Mouse (Mus musculus) midbrain, embryonic 16.5 days (tissue): ENCODE data around the gene Dysf. TPM values are rescaled to one million over a fixed set of nuclear protein-coding genes. Genes with fewer than 3 reads are reported as not detected.
A peak's percentile ranks its signal among the peaks of the same experiment; 100 is the strongest.

ENCODE experiments used
- ATAC-seq: fragments of 200-750 bp; cut with Nextera tagmentation; 2 replicates; pipeline ENCODE4 v1.8.0; 2017; ENCODE audit warnings: moderate TSS enrichment
- H3K27ac ChIP-seq: fragments of 300-500 bp; sonication (generic); 2 replicates; pipeline ENCODE4 v1.5.1; 2014; ENCODE audit warnings: mild to moderate bottlenecking, low read length, mixed read lengths
- H3K27me3 ChIP-seq: fragments of 300-500 bp; sonication (generic); 2 replicates; pipeline ENCODE4 v1.6.1; 2014; ENCODE audit warnings: low read depth, low read length, mixed read lengths; ENCODE audit not compliant: control insufficient read depth, insufficient read depth
- H3K36me3 ChIP-seq: fragments of 300-500 bp; sonication (generic); 2 replicates; pipeline ENCODE4 v1.6.1; 2014; ENCODE audit warnings: mild to moderate bottlenecking, low read length, moderate library complexity, mixed read lengths; ENCODE audit not compliant: control insufficient read depth, insufficient read depth
- H3K4me1 ChIP-seq: fragments of 300-500 bp; sonication (generic); 2 replicates; pipeline ENCODE4 v1.6.1; 2014; ENCODE audit warnings: mild to moderate bottlenecking, low read length, mixed read lengths; ENCODE audit not compliant: control insufficient read depth, insufficient read depth
- H3K4me2 ChIP-seq: fragments of 300-500 bp; sonication (generic); 2 replicates; pipeline ENCODE4 v1.6.1; 2014; ENCODE audit warnings: mild to moderate bottlenecking, low read length, mixed read lengths
- H3K4me3 ChIP-seq: fragments of 300-500 bp; sonication (generic); 2 replicates; pipeline ENCODE4 v1.5.1; 2014; ENCODE audit warnings: low read depth, mild to moderate bottlenecking, low read length, moderate library complexity, mixed read lengths
- H3K9ac ChIP-seq: fragments of 300-500 bp; sonication (generic); 2 replicates; pipeline ENCODE4 v1.6.1; 2014; ENCODE audit warnings: low read depth, low read length, mixed read lengths
- H3K9me3 ChIP-seq: fragments of 300-500 bp; sonication (generic); replicated peaks from 2 replicates; pipeline ENCODE4 v1.6.1; 2014; ENCODE audit warnings: mild to moderate bottlenecking, low read length, mixed read lengths; ENCODE audit not compliant: control insufficient read depth, poor library complexity, severe bottlenecking
- WGBS: fragments of 180-500 bp; shearing (Covaris S2); extraction: QIAGEN DNeasy Blood & Tissue Kit; methylation state at CpG from one replicate; pipeline ENCODE4 v1.1.7; 2014; 5-methylcytosine and 5-hydroxymethylcytosine counted together
- polyA plus RNA-seq: library from polyadenylated mRNA; unstranded; fragments of >200 nt; fragmentation: Nextera tagmentation; extraction: Ambion mirVana; gene quantifications from 2 replicates; pipeline ENCODE4 v1.2.1, GENCODE M21; 2015

Gene Dysf
- polyA plus RNA-seq, 1 experiment from 2014 or later: 2.3 TPM

DNA sequence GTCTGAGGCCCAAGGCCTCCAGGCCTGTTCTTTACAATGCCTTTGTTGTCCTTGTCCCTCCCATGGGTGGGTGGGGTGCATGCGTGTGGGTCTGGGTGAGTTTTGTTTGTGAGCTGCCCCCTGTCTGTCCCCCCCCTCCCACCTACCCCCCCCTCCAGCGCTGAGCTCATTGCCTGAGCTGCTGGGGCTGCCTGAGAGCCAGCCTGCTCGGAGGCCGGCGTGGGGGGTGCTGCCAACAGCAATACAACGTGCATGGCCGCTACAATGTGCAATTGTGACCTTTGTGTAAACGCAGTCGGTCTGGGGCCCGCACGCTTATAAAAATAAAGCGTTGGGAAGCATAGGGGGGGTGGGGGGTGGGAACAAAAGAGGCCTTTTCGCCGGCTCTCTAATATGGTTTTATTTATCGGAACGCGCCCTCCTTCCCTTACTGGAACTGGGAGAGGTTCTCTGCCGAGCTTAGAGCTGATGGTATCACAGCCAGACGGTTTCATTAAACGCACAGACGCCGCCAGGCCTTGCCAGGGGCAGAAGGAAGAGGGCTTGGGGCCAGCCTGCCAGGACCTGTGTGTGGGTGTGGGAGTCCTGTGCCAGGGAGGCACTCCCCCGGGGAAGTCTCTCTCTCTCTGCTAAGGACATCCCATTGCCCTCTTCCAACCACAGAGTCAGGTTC lies 126.5 kb downstream of the Dysf start:
- Histone ChIP-seq H3K4me1 (peaks cover 2% of the 10 kb centered on the region; the same call in 1 of the 2 replicates), H3K27me3 (no peaks in the 10 kb centered on the region), H3K4me2 (no peak overlapping the region), H3K9ac (peak overlapping the region; percentile 42; the same call in 1 of the 2 replicates), H3K9me3 (no peaks in the 10 kb centered on the region), H3K27ac (no peak overlapping the region), H3K4me3 (no peak overlapping the region), H3K36me3 (no peaks in the 10 kb centered on the region)
- WGBS: 33% methylated on average over 22 of the region's 23 CpGs
- ATAC-seq: peak; percentile 68

DNA sequence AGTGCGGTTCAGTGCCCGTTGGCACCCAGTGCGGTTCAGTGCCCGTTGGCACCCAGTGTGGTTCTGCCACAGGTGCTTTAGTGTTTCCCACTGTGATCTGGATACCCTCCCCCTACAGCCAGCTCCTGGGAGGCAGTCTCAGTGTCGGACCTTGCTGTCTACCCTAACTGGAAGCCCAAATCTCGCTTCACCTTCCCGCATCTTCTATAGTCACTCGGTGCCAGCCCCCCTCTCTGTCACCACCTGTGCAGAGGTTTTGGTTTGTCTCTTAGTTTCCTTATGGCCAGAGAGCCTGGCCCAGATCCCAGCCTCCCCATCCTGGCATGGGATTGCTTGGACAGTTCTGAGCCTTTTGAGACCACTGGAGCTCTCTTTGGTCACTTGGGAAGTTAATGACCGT lies 127.3 kb downstream of the Dysf start:
- Histone ChIP-seq H3K4me3 (no peak overlapping the region), H3K9ac (no peak overlapping the region), H3K36me3 (no peaks in the 10 kb centered on the region), H3K27ac (no peak overlapping the region), H3K4me1 (peaks cover 2% of the 10 kb centered on the region; the same call in 1 of the 2 replicates), H3K4me2 (no peak overlapping the region), H3K27me3 (no peaks in the 10 kb centered on the region), H3K9me3 (no peaks in the 10 kb centered on the region)
- ATAC-seq: no peak
- 94% methylated on average over 9 of the region's 9 CpGs for WGBS

DNA sequence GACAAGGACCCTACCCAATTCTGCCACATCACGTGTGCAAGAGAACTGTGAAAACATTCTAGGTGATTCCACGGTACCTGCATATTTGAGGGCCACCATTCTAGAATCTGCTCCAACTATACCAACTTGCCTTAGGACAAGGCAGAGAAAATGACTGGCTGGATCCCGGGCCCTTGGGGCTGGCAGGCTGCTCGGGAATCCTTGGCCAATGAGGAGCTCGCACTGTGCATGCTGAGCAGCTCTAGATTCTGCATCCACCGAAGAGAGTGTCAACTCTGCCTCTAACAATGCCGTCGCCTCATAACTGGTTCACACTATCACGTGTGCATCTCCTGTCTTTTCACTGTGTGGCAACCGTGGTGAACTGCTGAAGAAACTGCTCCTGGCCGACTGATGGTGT lies 128.0 kb downstream of the Dysf start:
- H3K4me2 ChIP-seq: no peak overlapping the region
- no peak overlapping the region for H3K27ac ChIP-seq
- no peak overlapping the region for H3K9ac ChIP-seq
- 89% methylated on average over 11 of the region's 11 CpGs for WGBS
- H3K36me3 ChIP-seq: no peaks in the 10 kb centered on the region
- no peak overlapping the region for H3K4me3 ChIP-seq
- no peaks in the 10 kb centered on the region for H3K27me3 ChIP-seq
- H3K4me1 ChIP-seq: peaks cover 2% of the 10 kb centered on the region; the same call in 1 of the 2 replicates
- no peaks in the 10 kb centered on the region for H3K9me3 ChIP-seq
- ATAC-seq: no peak

DNA sequence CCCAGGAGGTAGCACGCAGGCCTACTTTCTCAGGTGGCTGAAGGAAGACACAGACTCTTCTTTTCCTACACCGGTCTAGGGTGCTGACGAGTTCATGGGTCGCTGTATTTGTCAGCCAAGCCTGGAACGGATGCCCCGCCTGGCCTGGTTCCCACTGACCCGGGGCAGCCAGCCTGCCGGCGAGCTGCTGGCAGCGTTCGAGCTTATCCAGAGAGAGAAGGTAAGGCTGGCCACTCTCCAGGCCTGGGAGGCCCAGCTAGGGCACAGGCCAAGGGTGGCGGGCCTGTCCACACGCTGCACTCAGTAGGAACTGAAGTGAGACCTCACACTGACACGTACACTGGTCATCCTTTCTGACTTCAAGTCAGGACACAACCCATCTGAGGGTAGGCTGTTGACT lies 131.5 kb downstream of the Dysf start:
- H3K9me3 ChIP-seq: no peaks in the 10 kb centered on the region
- 84% methylated on average over 14 of the region's 14 CpGs for WGBS
- no peaks in the 10 kb centered on the region for H3K36me3 ChIP-seq
- no peak overlapping the region for H3K4me3 ChIP-seq
- ATAC-seq: no peak
- H3K9ac ChIP-seq: no peak overlapping the region
- H3K27me3 ChIP-seq: no peaks in the 10 kb centered on the region
- no peak overlapping the region for H3K4me2 ChIP-seq
- no peak overlapping the region for H3K27ac ChIP-seq
- H3K4me1 ChIP-seq: peaks cover 3% of the 10 kb centered on the region; the same call in 1 of the 2 replicates

DNA sequence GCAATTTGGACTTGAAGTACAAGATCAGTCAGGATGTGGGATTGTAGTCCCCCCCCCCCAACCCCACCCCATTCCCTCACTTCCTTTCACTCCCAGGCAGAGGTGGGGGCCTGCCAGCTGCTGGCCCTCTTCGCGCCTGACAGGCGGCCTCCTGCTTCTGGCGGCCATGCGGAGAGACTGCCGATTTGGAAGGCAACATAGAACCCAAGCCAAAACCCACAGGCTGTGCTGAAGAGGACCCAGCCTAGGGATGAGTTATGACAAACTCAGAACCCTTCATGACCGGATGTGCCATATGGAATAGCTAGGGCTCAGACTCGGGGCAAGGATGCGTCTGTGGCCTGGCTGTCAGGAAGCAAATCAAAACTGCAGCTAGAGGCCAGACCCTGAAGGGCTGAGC lies 134.1 kb downstream of the Dysf start:
- no peak for ATAC-seq
- H3K9me3 ChIP-seq: no peaks in the 10 kb centered on the region
- H3K9ac ChIP-seq: no peak overlapping the region
- H3K27me3 ChIP-seq: no peaks in the 10 kb centered on the region
- H3K36me3 ChIP-seq: no peaks in the 10 kb centered on the region
- WGBS: 83% methylated on average over 9 of the region's 9 CpGs
- peaks cover 3% of the 10 kb centered on the region; the same call in 1 of the 2 replicates for H3K4me1 ChIP-seq
- H3K27ac ChIP-seq: no peak overlapping the region
- H3K4me3 ChIP-seq: no peak overlapping the region
- H3K4me2 ChIP-seq: no peak overlapping the region

DNA sequence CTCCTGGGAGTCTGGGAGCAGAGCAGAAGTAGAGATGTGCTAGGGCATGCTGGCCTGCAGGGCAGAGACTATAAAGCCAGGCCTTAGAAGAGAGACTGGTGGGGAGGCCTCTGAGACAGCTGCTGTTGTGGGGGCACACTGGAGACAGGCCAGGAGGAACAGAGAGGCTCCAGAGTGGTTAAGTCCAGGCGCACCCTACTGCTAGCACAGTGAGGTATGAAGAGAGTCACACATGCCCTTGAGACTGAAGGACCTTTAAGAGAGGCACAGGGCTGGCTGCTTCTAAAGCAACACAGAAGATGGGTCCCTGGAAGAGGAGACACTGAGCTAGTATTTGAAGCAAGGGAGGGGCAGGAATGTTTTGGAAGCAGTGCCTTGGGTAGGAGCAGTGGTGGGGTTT lies 134.9 kb downstream of the Dysf start:
- H3K36me3 ChIP-seq: no peaks in the 10 kb centered on the region
- no peaks in the 10 kb centered on the region for H3K9me3 ChIP-seq
- H3K4me1 ChIP-seq: peaks cover 3% of the 10 kb centered on the region; the same call in 1 of the 2 replicates
- H3K9ac ChIP-seq: no peak overlapping the region
- H3K4me3 ChIP-seq: no peak overlapping the region
- no peak overlapping the region for H3K27ac ChIP-seq
- 100% methylated on average over 1 of the region's 1 CpGs for WGBS
- no peak for ATAC-seq
- no peak overlapping the region for H3K4me2 ChIP-seq
- H3K27me3 ChIP-seq: no peaks in the 10 kb centered on the region

DNA sequence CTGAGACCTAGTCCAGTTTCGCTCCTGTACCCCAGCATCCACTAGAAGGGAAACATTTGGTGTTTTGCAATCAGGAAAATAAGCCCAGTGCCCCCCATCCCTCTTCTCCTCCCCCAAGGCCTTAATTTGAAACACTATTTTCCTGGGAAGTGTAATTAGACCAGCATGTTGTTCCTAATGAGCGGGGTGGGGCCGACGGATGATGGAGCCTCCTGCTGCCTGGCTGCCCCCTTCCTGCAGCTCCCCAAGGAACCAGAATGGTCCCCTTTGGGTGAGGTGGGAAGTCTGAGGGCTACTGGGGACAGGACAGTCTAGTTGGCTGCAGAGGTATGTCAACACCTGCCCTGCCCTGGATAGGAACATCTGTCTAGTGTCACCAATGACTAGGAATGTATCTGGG lies 136.0 kb downstream of the Dysf start:
- no peak for ATAC-seq
- no peak overlapping the region for H3K27ac ChIP-seq
- no peaks in the 10 kb centered on the region for H3K27me3 ChIP-seq
- no peaks in the 10 kb centered on the region for H3K36me3 ChIP-seq
- no peak overlapping the region for H3K4me2 ChIP-seq
- H3K4me1 ChIP-seq: peaks cover 3% of the 10 kb centered on the region; the same call in 1 of the 2 replicates
- WGBS: 93% methylated on average over 4 of the region's 4 CpGs
- H3K9me3 ChIP-seq: no peaks in the 10 kb centered on the region
- H3K9ac ChIP-seq: no peak overlapping the region
- H3K4me3 ChIP-seq: no peak overlapping the region

DNA sequence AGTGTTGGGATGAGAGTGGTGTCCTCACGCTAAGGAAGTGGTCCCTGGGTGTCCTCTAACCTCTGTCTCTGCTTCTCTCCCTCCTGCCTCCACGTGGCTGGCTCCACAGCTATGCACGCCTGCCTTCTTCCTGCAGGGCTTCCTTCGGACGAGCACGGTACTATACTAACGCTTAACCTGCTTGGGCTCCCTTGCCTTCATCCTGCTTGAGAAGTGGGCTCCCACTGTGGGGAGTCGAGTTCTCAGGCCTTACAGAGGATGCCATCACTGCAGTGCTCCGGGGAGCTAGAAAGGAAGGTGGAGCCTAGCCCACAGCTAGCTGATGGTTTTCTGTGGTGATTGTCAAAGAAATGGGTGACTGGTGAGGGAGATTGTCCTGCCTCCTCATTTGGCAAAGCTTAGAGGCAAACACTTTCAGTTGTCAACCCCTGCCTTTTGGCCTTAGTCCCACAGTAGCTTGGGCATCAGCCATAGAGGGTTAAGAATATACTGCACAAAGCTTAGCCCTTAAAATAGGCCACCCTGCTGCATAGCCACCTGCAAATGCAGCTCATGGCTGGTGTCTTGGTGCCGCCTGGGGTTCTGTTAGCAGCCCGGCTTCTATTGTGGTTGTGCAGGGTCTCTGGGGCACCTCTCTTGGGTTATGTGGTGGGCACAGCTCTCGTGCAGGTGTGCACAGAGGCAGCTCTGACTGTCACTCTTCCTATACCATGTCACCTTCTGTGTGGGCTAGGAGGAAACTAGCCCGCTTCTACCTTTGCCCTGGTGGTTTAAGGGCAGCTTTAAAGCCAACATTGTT lies 139.0 kb downstream of the Dysf start:
- WGBS: 85% methylated on average over 13 of the region's 13 CpGs
- H3K9me3 ChIP-seq: no peaks in the 10 kb centered on the region
- no peak for ATAC-seq

DNA sequence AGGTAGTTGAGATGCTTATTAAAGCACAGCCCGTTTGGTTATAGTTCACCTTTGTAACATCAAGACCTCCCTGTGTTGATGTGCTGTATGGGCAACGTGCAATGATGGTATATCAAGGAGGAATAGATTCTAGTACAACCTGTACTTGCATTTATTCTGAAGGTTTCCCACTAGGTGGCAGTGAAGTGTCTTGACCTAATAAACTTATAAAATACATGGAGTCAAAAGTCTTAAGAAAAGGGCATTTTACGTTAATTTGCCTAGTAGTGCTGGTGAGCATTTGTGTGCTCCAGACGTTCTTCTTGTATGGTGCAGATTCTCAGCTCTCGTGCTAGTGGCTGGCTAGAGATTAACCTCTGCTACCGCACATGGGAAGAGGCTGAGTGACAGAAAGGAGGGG lies 140.1 kb downstream of the Dysf start:
- Histone ChIP-seq H3K9me3 (no peaks in the 10 kb centered on the region), H3K27me3 (no peaks in the 10 kb centered on the region), H3K9ac (no peak overlapping the region), H3K27ac (no peak overlapping the region), H3K4me1 (peaks cover 3% of the 10 kb centered on the region; the same call in 1 of the 2 replicates), H3K4me3 (no peak overlapping the region), H3K36me3 (no peaks in the 10 kb centered on the region), H3K4me2 (no peak overlapping the region)
- ATAC-seq: no peak
- WGBS: 75% methylated on average over 6 of the region's 6 CpGs

More for the DNA sequence above, 139.0 kb downstream of the Dysf start:
- Histone ChIP-seq H3K4me3 (no peak overlapping the region), H3K27ac (no peak overlapping the region), H3K36me3 (no peaks in the 10 kb centered on the region), H3K4me2 (no peak overlapping the region), H3K9ac (no peak overlapping the region), H3K4me1 (peaks cover 3% of the 10 kb centered on the region; the same call in 1 of the 2 replicates), H3K27me3 (no peaks in the 10 kb centered on the region)
